Mouse (Mus musculus): Measurements from ENCODE around the gene Xlr3b. TPM values are rescaled to one million over a fixed set of nuclear protein-coding genes. Genes with fewer than 3 reads are reported as not detected.
A peak's percentile ranks its signal among the peaks of the same experiment; 100 is the strongest.
"Not testable (repeated sequence)": the region's sequence is repeated elsewhere in the genome, so short reads cannot be mapped to it uniquely, and the experiment has no call there.

Xlr3b gene
- total RNA-seq (2015; ENCODE audit: low replicate concordance) (not detected in 2 replicates), total RNA-seq (2017; ENCODE audit: low replicate concordance) (1.4 TPM in 1 of 2 replicates, not detected in the other)

DNA sequence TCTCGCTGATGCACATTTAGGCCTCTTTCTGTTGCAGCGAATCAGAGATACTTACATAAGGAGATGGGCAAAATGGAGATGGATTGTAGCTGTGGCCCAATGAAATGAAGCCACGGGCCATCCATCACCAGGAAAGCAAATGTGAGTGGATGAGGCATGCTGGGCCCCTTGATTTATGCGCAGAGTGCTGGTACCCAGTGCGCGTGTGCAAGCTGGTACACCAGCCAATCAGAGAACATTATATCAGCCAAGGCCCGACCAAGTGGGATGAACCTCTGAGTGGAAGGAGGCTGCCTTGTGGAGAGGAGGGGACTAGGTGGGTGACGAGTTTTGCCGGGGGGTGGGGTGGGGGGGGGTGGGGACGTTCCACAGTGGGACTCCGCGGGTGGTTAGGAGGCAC, at the start of gene Xlr3b:
Gene Xlr3b, plus strand, starts transcription at position 274 of the 400 bp plus-strand sequence.
- ATAC-seq (replicated peaks; ENCODE audit: low FRiP score, poor library complexity, severe bottlenecking): not testable (repeated sequence)

DNA sequence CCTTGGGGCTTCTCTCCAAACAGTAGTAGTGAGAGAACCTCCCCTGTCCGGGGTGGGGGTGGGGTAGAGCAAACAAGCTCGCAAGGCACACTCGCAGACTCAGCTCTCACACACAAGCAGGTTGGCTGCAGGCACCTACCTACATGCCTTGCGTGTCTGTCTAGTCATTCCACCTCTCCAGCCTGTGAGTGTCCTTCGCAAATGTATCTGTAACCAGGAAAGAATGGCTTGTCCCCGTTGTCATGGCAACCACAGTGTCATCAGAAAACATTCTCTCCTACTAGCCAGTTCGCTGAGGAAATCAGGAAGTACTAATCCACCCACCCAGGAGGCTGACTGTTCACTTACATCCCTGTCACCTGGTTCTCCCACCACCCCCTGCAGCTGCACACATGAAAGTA, 48.8 kb upstream of the Xlr3b start:
- not testable (repeated sequence) for ATAC-seq (replicated peaks; ENCODE audit: low FRiP score, poor library complexity, severe bottlenecking)

DNA sequence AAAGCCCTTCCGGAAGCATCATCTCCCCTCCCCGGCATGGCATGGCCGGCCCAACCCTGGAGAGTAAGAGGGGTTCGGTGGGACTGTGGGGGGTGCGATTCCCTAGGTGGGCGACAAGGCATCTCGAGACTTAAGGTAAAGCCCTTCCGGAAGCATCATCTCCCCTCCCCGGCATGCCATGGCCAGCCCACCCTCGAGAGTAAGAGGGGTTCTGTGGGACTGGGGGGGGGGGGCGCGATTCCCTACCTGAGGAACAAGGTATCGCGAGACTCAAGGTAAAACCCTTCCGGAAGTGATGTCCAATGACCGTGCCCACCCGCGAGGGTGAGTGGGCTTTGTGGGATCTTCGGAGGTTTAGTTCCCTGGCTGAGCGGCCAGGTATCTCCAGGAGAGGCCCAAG, 43.5 kb upstream of the Xlr3b start, which contains the start of gene Xlr5b:
Gene Xlr5b, plus strand, starts transcription at position 301 of the 400 bp plus-strand sequence.
- ATAC-seq (replicated peaks; ENCODE audit: low FRiP score, poor library complexity, severe bottlenecking): not testable (repeated sequence)

DNA sequence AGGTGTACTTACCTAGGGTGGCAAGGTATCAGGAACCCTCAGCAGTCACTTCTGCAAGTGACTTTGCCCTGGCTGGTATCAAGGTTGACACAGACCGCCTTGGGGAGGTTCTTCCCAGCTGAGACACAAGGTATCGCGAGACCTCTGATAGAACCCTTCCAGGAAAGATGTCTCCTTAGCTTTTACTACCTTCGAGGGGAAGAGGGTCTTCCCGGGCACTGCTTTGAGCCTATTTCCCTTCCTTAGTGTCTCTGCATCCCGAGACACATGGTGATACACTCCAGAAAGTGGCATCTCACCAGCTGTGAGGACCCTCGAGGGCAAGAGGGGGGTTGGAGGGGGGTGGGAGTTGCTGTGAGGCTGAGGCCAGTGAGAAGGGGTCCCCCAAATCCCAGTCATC, 42.7 kb upstream of the Xlr3b start, which contains the start of gene DXBay18:
Gene DXBay18, minus strand, starts transcription at position 101 of the 400 bp plus-strand sequence.
- ATAC-seq (replicated peaks; ENCODE audit: low FRiP score, poor library complexity, severe bottlenecking): not testable (repeated sequence)

DNA sequence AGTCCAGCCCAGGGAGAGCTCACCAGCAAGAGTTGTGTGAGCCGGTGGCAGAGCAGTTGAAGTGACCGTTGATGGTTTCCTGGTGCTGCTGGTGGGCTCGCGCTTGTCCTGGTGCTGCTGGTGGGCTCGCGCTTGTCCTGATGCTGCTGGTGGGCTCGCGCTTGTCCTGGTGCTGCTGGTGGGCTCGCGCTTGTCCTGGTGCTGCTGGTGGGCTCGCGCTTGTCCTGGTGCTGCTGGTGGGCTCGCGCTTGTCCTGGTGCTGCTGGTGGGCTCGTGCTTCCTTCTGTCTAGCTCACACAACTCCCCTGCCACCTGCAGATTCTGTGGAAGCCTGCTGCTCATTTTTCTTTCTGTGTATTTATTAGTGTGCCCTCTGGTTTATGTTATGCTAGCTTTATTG, 15.1 kb upstream of the Xlr3b start, which contains the start of gene Spin2d:
Gene Spin2d, minus strand, starts transcription at position 101 of the 400 bp plus-strand sequence.
- ATAC-seq (replicated peaks; ENCODE audit: low FRiP score, poor library complexity, severe bottlenecking): not testable (repeated sequence)

DNA sequence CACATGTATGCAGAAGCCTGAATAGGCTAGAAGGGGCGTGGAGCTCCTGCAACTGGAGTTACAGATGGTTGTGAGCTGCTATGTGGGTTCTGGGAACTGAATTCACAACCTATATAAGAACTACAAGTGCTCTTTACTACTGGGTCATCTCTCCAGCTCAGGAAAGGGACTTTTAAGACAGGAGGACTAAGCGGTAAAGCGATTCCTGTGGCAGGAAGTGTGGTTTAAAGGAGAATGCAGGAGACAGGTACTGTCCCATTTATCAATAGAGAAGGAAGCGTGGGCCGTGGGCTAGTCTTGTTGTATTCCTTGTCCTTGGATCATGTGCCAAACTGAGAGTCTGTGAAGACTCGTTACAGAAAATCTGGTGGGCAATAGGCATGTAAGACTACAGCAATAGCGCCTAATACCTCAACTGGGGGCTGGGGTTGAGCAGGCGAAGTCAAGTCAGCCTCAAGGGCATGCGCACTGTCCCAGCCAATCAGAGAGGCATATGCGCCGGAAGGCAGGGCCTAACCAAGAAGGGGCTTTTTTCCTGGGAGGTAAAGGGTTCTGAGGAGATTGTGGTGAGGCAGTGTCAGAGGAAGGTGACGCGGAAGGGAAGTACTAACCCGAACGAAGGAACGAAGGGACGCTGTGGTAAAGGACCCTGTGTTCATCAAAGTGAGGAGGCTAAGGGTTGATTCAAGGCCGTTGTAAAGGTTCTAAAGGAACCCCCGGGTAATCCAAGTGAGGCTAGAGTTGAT, 22.0 kb downstream of the Xlr3b start, which contains the start of gene Xlr4b:
Gene Xlr4b, plus strand, starts transcription at position 515 of the 746 bp plus-strand sequence.
- not testable (repeated sequence) for ATAC-seq (replicated peaks; ENCODE audit: low FRiP score, poor library complexity, severe bottlenecking)

DNA sequence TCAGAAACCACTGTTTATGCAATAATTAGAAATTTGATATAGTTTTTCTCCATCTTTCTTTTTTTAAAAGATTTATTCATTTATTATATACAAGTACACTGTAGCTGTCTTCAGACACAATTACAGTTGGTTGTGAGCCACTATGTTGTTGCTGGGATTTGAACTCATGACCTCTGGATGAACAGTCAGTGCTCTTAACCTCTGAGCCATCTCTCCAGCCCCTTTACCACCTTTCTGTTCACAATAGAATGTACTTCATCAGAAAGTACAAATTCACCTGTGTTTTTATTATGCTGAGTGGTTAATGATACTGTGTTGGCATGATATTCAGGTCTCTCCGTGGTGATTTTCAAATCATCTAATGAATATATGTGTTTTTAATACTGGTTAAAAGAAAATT, 33.4 kb downstream of the Xlr3b start:
- ATAC-seq (replicated peaks; ENCODE audit: low FRiP score, poor library complexity, severe bottlenecking): no peak

DNA sequence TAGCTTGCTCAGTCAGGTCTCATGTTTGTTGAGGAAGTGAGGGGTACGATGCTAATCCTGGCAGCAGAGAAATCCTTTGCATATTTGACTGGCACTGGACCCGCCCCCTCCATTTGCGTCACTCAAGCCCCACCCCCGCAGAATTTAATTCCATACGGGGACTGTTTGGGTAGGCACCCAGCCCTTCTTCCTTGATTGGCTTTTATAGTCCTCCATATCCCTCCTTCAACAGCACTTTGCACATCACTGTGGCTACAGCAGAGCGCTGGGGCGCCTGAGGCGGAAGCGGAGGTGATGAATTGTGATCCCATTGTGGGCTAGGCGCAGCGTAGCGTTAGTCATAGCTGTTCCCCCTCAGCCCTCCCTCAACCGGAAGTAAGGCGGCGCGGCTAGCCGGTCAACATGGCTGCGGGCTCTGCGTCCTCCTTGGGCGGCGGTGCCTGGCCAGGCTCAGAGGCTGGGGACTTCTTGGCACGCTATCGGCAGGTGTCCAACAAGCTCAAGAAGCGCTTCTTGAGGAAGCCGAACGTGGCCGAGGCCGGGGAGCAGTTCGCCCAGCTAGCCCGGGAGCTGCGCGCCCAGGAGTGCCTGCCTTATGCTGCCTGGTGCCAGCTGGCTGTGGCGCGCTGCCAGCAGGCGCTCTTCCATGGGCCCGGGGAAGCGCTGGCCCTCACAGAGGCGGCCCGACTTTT, 36.1 kb downstream of the Xlr3b start, which contains the start of gene F8a:
Gene F8a, plus strand, starts transcription at position 378 of the 692 bp plus-strand sequence.
- peak; percentile 98 for ATAC-seq (replicated peaks; ENCODE audit: low FRiP score, poor library complexity, severe bottlenecking)

DNA sequence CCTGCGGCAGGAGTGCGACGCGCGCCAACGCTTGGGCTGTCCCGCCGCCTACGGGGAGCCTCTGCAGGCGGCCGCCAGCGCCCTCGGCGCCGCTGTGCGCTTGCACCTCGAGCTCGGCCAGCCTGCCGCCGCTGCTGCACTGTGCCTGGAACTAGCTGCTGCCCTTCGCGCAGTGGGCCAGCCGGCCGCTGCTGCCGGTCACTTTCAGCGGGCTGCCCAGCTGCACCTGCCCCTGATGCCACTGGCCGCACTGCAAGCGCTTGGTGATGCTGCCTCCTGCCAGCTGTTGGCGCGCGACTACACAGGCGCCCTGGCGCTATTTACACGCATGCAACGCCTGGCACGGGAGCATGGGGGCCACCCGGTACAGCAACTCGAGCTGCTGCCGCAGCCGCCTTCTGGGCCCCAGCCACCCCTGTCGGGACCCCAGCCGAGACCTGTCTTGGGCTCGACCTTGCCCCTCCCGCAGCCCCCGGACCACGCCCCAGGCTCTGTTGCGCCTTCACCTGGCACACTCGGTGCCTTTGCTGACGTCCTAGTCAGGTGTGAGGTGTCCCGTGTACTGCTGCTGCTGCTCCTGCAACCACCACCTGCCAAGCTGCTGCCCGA, 36.7 kb downstream of the Xlr3b start:
- 0 out of 2 replicates have a peak, but pooled peaks have one; percentile 30 for ATAC-seq (replicated peaks; ENCODE audit: low FRiP score, poor library complexity, severe bottlenecking)

DNA sequence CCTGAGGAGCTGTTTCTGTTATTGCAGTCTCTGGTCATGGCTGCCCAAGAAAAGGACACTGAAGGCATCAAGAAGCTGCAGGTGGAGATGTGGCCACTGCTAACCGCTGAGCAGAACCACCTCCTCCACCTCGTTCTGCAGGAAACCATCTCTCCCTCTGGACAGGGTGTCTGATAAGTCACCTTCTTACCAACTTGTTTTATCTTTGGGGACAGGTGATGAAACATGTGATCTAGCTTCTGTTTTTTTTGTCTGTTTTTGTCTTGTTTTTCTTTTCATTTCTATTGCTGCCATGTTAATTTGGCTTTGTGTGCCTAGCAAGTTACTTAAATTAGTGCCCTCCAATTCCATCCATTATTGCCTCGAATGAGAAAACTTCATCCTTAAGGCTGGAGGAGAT, 37.3 kb downstream of the Xlr3b start:
- ATAC-seq (replicated peaks; ENCODE audit: low FRiP score, poor library complexity, severe bottlenecking): no peak

DNA sequence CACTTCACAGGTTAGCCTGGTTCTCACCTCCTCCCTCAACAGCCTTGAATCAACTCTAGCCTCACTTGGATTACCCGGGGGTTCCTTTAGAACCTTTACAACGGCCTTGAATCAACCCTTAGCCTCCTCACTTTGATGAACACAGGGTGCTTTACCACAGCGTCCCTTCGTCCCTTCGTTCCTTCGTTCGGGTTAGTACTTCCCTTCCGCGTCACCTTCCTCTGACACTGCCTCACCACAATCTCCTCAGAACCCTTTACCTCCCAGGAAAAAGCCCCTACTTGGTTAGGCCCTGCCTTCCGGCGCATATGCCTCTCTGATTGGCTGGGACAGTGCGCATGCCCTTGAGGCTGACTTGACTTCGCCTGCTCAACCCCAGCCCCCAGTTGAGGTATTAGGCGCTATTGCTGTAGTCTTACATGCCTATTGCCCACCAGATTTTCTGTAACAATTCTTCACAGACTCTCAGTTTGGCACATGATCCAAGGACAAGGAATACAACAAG, 50.9 kb downstream of the Xlr3b start, which contains the start of gene Xlr4c:
Gene Xlr4c, minus strand, starts transcription at position 310 of the 505 bp plus-strand sequence.
- not testable (repeated sequence) for ATAC-seq (replicated peaks; ENCODE audit: low FRiP score, poor library complexity, severe bottlenecking)

Other genes with a start within 250 kb of the Xlr3b start
- gene Zfp185, start 204.9 kb upstream of the Xlr3b start, total RNA-seq (2015; ENCODE audit: low replicate concordance): not detected in 2 replicates
- not detected in 2 replicates for gene Zfp185, start 204.9 kb upstream of the Xlr3b start, total RNA-seq (2017; ENCODE audit: low replicate concordance)
- gene Pnma5, start 155.1 kb upstream of the Xlr3b start, total RNA-seq (2015; ENCODE audit: low replicate concordance): not detected in 2 replicates
- gene Pnma5, start 155.1 kb upstream of the Xlr3b start, total RNA-seq (2017; ENCODE audit: low replicate concordance): not detected in 2 replicates
- gene Pnma3, start 127.4 kb upstream of the Xlr3b start, total RNA-seq (2015; ENCODE audit: low replicate concordance): not detected in 2 replicates
- gene Pnma3, start 127.4 kb upstream of the Xlr3b start, total RNA-seq (2017; ENCODE audit: low replicate concordance): not detected in 2 replicates
- gene Xlr4a, start 109.7 kb upstream of the Xlr3b start, total RNA-seq (2015; ENCODE audit: low replicate concordance): 2.9 and 12.2 TPM in 2 replicates
- 2.3 TPM in 1 of 2 replicates, not detected in the other for gene Xlr4a, start 109.7 kb upstream of the Xlr3b start, total RNA-seq (2017; ENCODE audit: low replicate concordance)
- not detected in 2 replicates for gene Xlr3a, start 95.1 kb upstream of the Xlr3b start, total RNA-seq (2015; ENCODE audit: low replicate concordance)
- gene Xlr3a, start 95.1 kb upstream of the Xlr3b start, total RNA-seq (2017; ENCODE audit: low replicate concordance): not detected in 2 replicates
- not detected in 2 replicates for gene Gm14685, start 75.2 kb upstream of the Xlr3b start, total RNA-seq (2015; ENCODE audit: low replicate concordance)
- gene Gm14685, start 75.2 kb upstream of the Xlr3b start, total RNA-seq (2017; ENCODE audit: low replicate concordance): not detected in 2 replicates
- not detected in 2 replicates for gene Xlr5b, start 43.4 kb upstream of the Xlr3b start, total RNA-seq (2015; ENCODE audit: low replicate concordance)
- gene Xlr5b, start 43.4 kb upstream of the Xlr3b start, total RNA-seq (2017; ENCODE audit: low replicate concordance): not detected in 2 replicates
- gene DXBay18, start 42.8 kb upstream of the Xlr3b start, total RNA-seq (2015; ENCODE audit: low replicate concordance): not detected in 2 replicates
- not detected in 2 replicates for gene DXBay18, start 42.8 kb upstream of the Xlr3b start, total RNA-seq (2017; ENCODE audit: low replicate concordance)
- gene Spin2d, start 15.2 kb upstream of the Xlr3b start, total RNA-seq (2015; ENCODE audit: low replicate concordance): not detected in 2 replicates
- gene Spin2d, start 15.2 kb upstream of the Xlr3b start, total RNA-seq (2017; ENCODE audit: low replicate concordance): not detected in 2 replicates
- gene Xlr4b, start 22.1 kb downstream of the Xlr3b start, total RNA-seq (2015; ENCODE audit: low replicate concordance): 2.9 and 10.8 TPM in 2 replicates
- 5.5 TPM in 1 of 2 replicates, not detected in the other for gene Xlr4b, start 22.1 kb downstream of the Xlr3b start, total RNA-seq (2017; ENCODE audit: low replicate concordance)
- gene F8a, start 36.1 kb downstream of the Xlr3b start, total RNA-seq (2015; ENCODE audit: low replicate concordance): 1.7 and 1.8 TPM in 2 replicates
- gene F8a, start 36.1 kb downstream of the Xlr3b start, total RNA-seq (2017; ENCODE audit: low replicate concordance): 1.3 TPM in 2 replicates
- 7.1 TPM in 1 of 2 replicates, not detected in the other for gene Xlr4c, start 50.9 kb downstream of the Xlr3b start, total RNA-seq (2015; ENCODE audit: low replicate concordance)
- 14.4 TPM in 1 of 2 replicates, not detected in the other for gene Xlr4c, start 50.9 kb downstream of the Xlr3b start, total RNA-seq (2017; ENCODE audit: low replicate concordance)
- gene Xlr3c, start 73.2 kb downstream of the Xlr3b start, total RNA-seq (2015; ENCODE audit: low replicate concordance): not detected in 2 replicates
- not detected in 2 replicates for gene Xlr3c, start 73.2 kb downstream of the Xlr3b start, total RNA-seq (2017; ENCODE audit: low replicate concordance)
- gene Xlr5a, start 100.8 kb downstream of the Xlr3b start, total RNA-seq (2015; ENCODE audit: low replicate concordance): not detected in 2 replicates
- not detected in 2 replicates for gene Xlr5a, start 100.8 kb downstream of the Xlr3b start, total RNA-seq (2017; ENCODE audit: low replicate concordance)
- gene Xlr5c, start 100.8 kb downstream of the Xlr3b start, total RNA-seq (2015; ENCODE audit: low replicate concordance): not detected in 2 replicates
- not detected in 2 replicates for gene Xlr5c, start 100.8 kb downstream of the Xlr3b start, total RNA-seq (2017; ENCODE audit: low replicate concordance)
- gene Gm45015, start 144.6 kb downstream of the Xlr3b start, total RNA-seq (2015; ENCODE audit: low replicate concordance): not detected in 2 replicates
- not detected in 2 replicates for gene Gm45015, start 144.6 kb downstream of the Xlr3b start, total RNA-seq (2017; ENCODE audit: low replicate concordance)
- gene Zfp275, start 150.4 kb downstream of the Xlr3b start, total RNA-seq (2015; ENCODE audit: low replicate concordance): 0.42 and 2.9 TPM in 2 replicates
- 0.51 and 0.61 TPM in 2 replicates for gene Zfp275, start 150.4 kb downstream of the Xlr3b start, total RNA-seq (2017; ENCODE audit: low replicate concordance)
- not detected in 2 replicates for gene Gm18336, start 206.5 kb downstream of the Xlr3b start, total RNA-seq (2015; ENCODE audit: low replicate concordance)
- not detected in 2 replicates for gene Gm18336, start 206.5 kb downstream of the Xlr3b start, total RNA-seq (2017; ENCODE audit: low replicate concordance)
- not detected in 2 replicates for gene Zfp92, start 218.9 kb downstream of the Xlr3b start, total RNA-seq (2015; ENCODE audit: low replicate concordance)
- not detected in 2 replicates for gene Zfp92, start 218.9 kb downstream of the Xlr3b start, total RNA-seq (2017; ENCODE audit: low replicate concordance)
- gene Trex2, start 243.1 kb downstream of the Xlr3b start, total RNA-seq (2015; ENCODE audit: low replicate concordance): not detected in 2 replicates
- not detected in 2 replicates for gene Trex2, start 243.1 kb downstream of the Xlr3b start, total RNA-seq (2017; ENCODE audit: low replicate concordance)

All from erythroid progenitor cell, adult 5-6 weeks (primary cell).